In the genomic region with DNA sequence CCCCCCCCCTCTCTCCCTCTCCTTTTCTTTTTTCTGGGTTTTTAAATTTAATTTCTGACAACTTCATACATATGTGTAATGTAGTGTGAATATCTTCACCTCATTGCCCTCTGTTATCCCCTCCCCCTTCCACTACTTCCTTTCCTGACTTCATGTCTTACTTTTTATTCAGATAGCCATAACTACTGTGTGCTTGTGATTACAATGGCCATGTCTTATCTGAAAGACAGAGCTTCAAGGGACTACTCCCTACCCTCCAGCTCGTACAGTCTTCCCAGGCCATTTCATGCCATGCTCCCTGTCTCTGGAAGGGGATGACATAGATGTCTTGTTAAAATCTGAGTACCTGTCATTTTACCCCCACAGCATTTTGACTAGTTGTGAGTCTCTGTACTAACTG, we compare ENCODE assay signal across 27 mouse cellular contexts.
DNase-seq lines count a peak whose midpoint lies in the region; ATAC-seq and TF ChIP-seq lines count a peak whose summit lies in the region.
"Had no signal": no experiment of that assay in that cellular context is flagged by ENCODE, and none has a peak within 500 bp of the region (broad histone marks: within the 10 kb centered on the region; RNA-seq: fewer than 3 reads in every experiment).

No protein-coding gene starts in this region.

- intact Hi-C loops in left cerebral cortex, postnatal 14 days (cut with DNase I): no loop called here

- no peaks in the 10 kb centered on the region for H3K9me3 ChIP-seq in liver, embryonic 11.5 days (ENCODE audit: control insufficient read depth, low read length)
- H3K9me3 ChIP-seq in MEL (replicated peaks; ENCODE audit: insufficient read depth, low read length): no peaks in the 10 kb centered on the region
- no peaks in the 10 kb centered on the region for H3K9me3 ChIP-seq in liver, embryonic 13.5 days (replicated peaks)
- H3K9me3 ChIP-seq: forebrain, embryonic 10.5 days; forebrain, embryonic 13.5 days; heart, embryonic 15.5 days; hindbrain, embryonic 10.5 days; hindbrain, embryonic 13.5 days had no signal

- no peak for TF ChIP-seq CTCF in MEL (IDR thresholded peaks at IDR 0.05 in 2 of 3, conservative IDR thresholded peaks at IDR 0.05 in 1 of 3; ENCODE audit: control insufficient read depth in 1 of 3, insufficient read depth in 1 of 3, low read depth in 2 of 3, low read length in 3 of 3, poor library complexity in 1 of 3, severe bottlenecking in 1 of 3)

- DNase-seq in liver, embryonic 11.5 days (ENCODE audit: low spot score): no peak
- DNase-seq in liver (no peak), MEL (ENCODE audit: low read depth, low spot score) (peak; percentile 7)
- no peak for DNase-seq in liver, embryonic 13.5 days
- no peak for DNase-seq in left cerebral cortex, postnatal 14 days (ENCODE audit: low spot score in 2 of 2)
- DNase-seq in heart, adult 8-10 months (ENCODE audit: low spot score): no peak
- no peak for DNase-seq in frontal cortex, postnatal 25 days (ENCODE audit: low spot score in 2 of 2)
- DNase-seq: adrenal gland, adult 2 months; adrenal gland, postnatal 14 days; cerebellum, adult 11 months; cerebellum, adult 2 months; cerebellum, adult 9-11 months; cerebellum, postnatal 25 days; gastrocnemius, adult 2 months; gastrocnemius, postnatal 14 days; heart, adult 11 months; heart, postnatal 10 days; heart, postnatal 36 days had no signal

- 0 out of 2 replicates have a peak, but pooled peaks cover 2% of the 10 kb centered on the region for H3K4me1 ChIP-seq in liver, embryonic 11.5 days (replicated peaks; ENCODE audit: control insufficient read depth, insufficient read depth, low read length)
- H3K4me1 ChIP-seq in MEL (ENCODE audit: control insufficient read depth in 1 of 2, insufficient read depth in 2 of 2, low read length in 2 of 2): no peaks in the 10 kb centered on the region
- H3K4me1 ChIP-seq in liver, embryonic 13.5 days (replicated peaks): peaks cover 6% of the 10 kb centered on the region
- H3K4me1 ChIP-seq: forebrain, embryonic 13.5 days; hindbrain, embryonic 13.5 days had no signal

- ATAC-seq in liver, embryonic 11.5 days (replicated peaks; ENCODE audit: low FRiP score): peak; percentile 71
- peak; percentile 64; the same call in 1 of the 2 replicates for ATAC-seq in liver, embryonic 13.5 days (ENCODE audit: low read depth)
- ATAC-seq in megakaryocyte progenitor cell, adult 5-6 weeks (replicated peaks; ENCODE audit: poor library complexity): peak; percentile 71
- ATAC-seq: forebrain, embryonic 13.5 days; forebrain, embryonic 16.5 days; hindbrain, embryonic 16.5 days had no signal

- TF ChIP-seq RAD21 in MEL (IDR thresholded peaks at IDR 0.05; ENCODE audit: low read depth, low read length): no peak

- H3K27me3 ChIP-seq in liver, embryonic 11.5 days (replicated peaks; ENCODE audit: control insufficient read depth, insufficient read depth, low read length): no peaks in the 10 kb centered on the region
- no peaks in the 10 kb centered on the region; a peak in 1 of 4 replicates for H3K27me3 ChIP-seq in MEL (ENCODE audit: control insufficient read depth in 1 of 2, insufficient read depth in 2 of 2, low read length in 2 of 2)
- H3K27me3 ChIP-seq in liver, embryonic 13.5 days: no peaks in the 10 kb centered on the region
- H3K27me3 ChIP-seq: forebrain, embryonic 13.5 days; heart, embryonic 12.5 days; heart, embryonic 15.5 days; hindbrain, embryonic 13.5 days had no signal

- H3K4me2 ChIP-seq in liver, embryonic 11.5 days: no peak overlapping the region
- H3K4me2 ChIP-seq in liver, embryonic 13.5 days: no peak overlapping the region
- H3K4me2 ChIP-seq: forebrain, embryonic 13.5 days; heart, embryonic 12.5 days; heart, embryonic 15.5 days; hindbrain, embryonic 13.5 days had no signal

- H3K79me2 ChIP-seq in MEL (ENCODE audit: control insufficient read depth, insufficient read depth, low read length, poor library complexity): no peaks in the 10 kb centered on the region

- H3K27ac ChIP-seq in liver, embryonic 11.5 days (ENCODE audit: low read depth, low read length): no peak overlapping the region
- no peak overlapping the region for H3K27ac ChIP-seq in MEL (ENCODE audit: control insufficient read depth, low read depth, low read length)
- H3K27ac ChIP-seq in liver, embryonic 13.5 days: no peak overlapping the region
- H3K27ac ChIP-seq: forebrain, embryonic 10.5 days; forebrain, embryonic 13.5 days; gastrocnemius, adult 2 months; heart, embryonic 15.5 days; hindbrain, embryonic 10.5 days; hindbrain, embryonic 13.5 days had no signal

- no peak overlapping the region for H3K4me3 ChIP-seq in liver, embryonic 11.5 days (ENCODE audit: low read depth, low read length)
- no peak overlapping the region for H3K4me3 ChIP-seq in MEL (ENCODE audit: control insufficient read depth in 1 of 2, insufficient read depth in 1 of 2, low read depth in 2 of 2, low read length in 2 of 2)
- no peak overlapping the region for H3K4me3 ChIP-seq in liver, embryonic 13.5 days (replicated peaks)
- H3K4me3 ChIP-seq: forebrain, embryonic 10.5 days; forebrain, embryonic 13.5 days; gastrocnemius, adult 2 months; heart, embryonic 12.5 days; heart, embryonic 15.5 days; hindbrain, embryonic 10.5 days; hindbrain, embryonic 13.5 days had no signal

- TF ChIP-seq EP300 in MEL (IDR thresholded peaks at IDR 0.05; ENCODE audit: low read depth in 1 of 2, low read length in 2 of 2): no peak

- 29% methylated on average over 1 of the region's 1 CpGs for WGBS in liver, embryonic 11.5 days
- 6% methylated on average over 1 of the region's 1 CpGs for WGBS in liver, embryonic 13.5 days (ENCODE audit: insufficient replicate concordance)

- no peak for TF ChIP-seq POLR2A in MEL (IDR thresholded peaks at IDR 0.05; ENCODE audit: control insufficient read depth in 1 of 2, insufficient read depth in 1 of 2, low read depth in 1 of 2, low read length in 2 of 2, poor library complexity in 1 of 2)

- no peak overlapping the region for H3K9ac ChIP-seq in liver, embryonic 11.5 days (ENCODE audit: low read depth, low read length)
- H3K9ac ChIP-seq in MEL (ENCODE audit: control insufficient read depth, low read depth, low read length, poor library complexity, severe bottlenecking): no peak overlapping the region
- no peak overlapping the region for H3K9ac ChIP-seq in liver, embryonic 13.5 days
- H3K9ac ChIP-seq: forebrain, embryonic 13.5 days; heart, embryonic 12.5 days; heart, embryonic 15.5 days; hindbrain, embryonic 13.5 days had no signal

- H3K36me3 ChIP-seq in liver, embryonic 11.5 days (ENCODE audit: control insufficient read depth, insufficient read depth, low read length): no peaks in the 10 kb centered on the region
- H3K36me3 ChIP-seq in MEL (ENCODE audit: control insufficient read depth in 1 of 2, insufficient read depth in 2 of 2, low read length in 2 of 2): no peaks in the 10 kb centered on the region
- no peaks in the 10 kb centered on the region for H3K36me3 ChIP-seq in liver, embryonic 13.5 days
- H3K36me3 ChIP-seq: forebrain, embryonic 10.5 days; heart, embryonic 12.5 days; heart, embryonic 15.5 days; hindbrain, embryonic 10.5 days; hindbrain, embryonic 13.5 days had no signal

TF ChIP-seq in MEL, 35 proteins besides CTCF, POLR2A, EP300 and RAD21:
- TF ChIP-seq ZNF384 (IDR thresholded peaks at IDR 0.05; ENCODE audit: low read depth, low read length): no peak
TF ChIP-seq in MEL: peak in this region for 0.
